Mouse (Mus musculus): ENCODE data around the gene Sidt2.

- TF ChIP-seq GATA1 (IDR thresholded peaks at IDR 0.05; ENCODE audit: borderline replicate concordance, low read length) = no peak
- no peak for TF ChIP-seq FLI1 (IDR thresholded peaks at IDR 0.05; ENCODE audit: low read length)
Observed at GRCm38 (mm10) chr9:45931958-45932357, 23.1 kb downstream of the Sidt2 start.

All from megakaryocyte, embryonic 14.5 days (primary cell).